Mouse (Mus musculus) embryonic facial prominence, embryonic 15.5 days (tissue): ENCODE results near the gene Sycp2. TPM values are rescaled to one million over a fixed set of nuclear protein-coding genes. Genes with fewer than 3 reads are reported as not detected.
A peak's percentile ranks its signal among the peaks of the same experiment; 100 is the strongest.

Source experiments
- ATAC-seq: fragments of 200-750 bp; cut with Nextera tagmentation; 2 replicates; pipeline ENCODE4 v1.8.0; 2017; ENCODE audit warnings: low read depth, moderate TSS enrichment; ENCODE audit not compliant: insufficient number of reproducible peaks, low FRiP score, low TSS enrichment
- H3K27ac ChIP-seq: fragments of 300-500 bp; sonication (generic); replicated peaks from 2 replicates; pipeline ENCODE4 v1.5.1; 2015; ENCODE audit warnings: mild to moderate bottlenecking, inconsistent platforms
- H3K27me3 ChIP-seq: fragments of 300-500 bp; sonication (generic); 2 replicates; pipeline ENCODE4 v1.6.1; 2015; ENCODE audit warnings: inconsistent platforms
- H3K36me3 ChIP-seq: fragments of 300-500 bp; sonication (generic); 2 replicates; pipeline ENCODE4 v1.6.1; 2015; ENCODE audit warnings: mild to moderate bottlenecking, inconsistent platforms
- H3K4me1 ChIP-seq: fragments of 300-500 bp; sonication (generic); 2 replicates; pipeline ENCODE4 v1.6.1; 2015; ENCODE audit warnings: inconsistent platforms
- H3K4me2 ChIP-seq: fragments of 300-500 bp; sonication (generic); replicated peaks from 2 replicates; pipeline ENCODE4 v1.6.1; 2015; ENCODE audit warnings: mild to moderate bottlenecking, inconsistent platforms
- H3K4me3 ChIP-seq: fragments of 300-500 bp; sonication (generic); replicated peaks from 2 replicates; pipeline ENCODE4 v1.5.1; 2015; ENCODE audit warnings: mild to moderate bottlenecking, inconsistent platforms
- H3K9ac ChIP-seq: fragments of 300-500 bp; sonication (generic); 2 replicates; pipeline ENCODE4 v1.6.1; 2015; ENCODE audit warnings: inconsistent platforms
- H3K9me3 ChIP-seq: fragments of 300-500 bp; sonication (generic); replicated peaks from 2 replicates; pipeline ENCODE4 v1.6.1; 2016; ENCODE audit warnings: inconsistent platforms
- WGBS: fragments of 180-500 bp; shearing (Covaris S2); methylation state at CpG from one replicate; pipeline ENCODE4 v1.1.7; 2015; 5-methylcytosine and 5-hydroxymethylcytosine counted together
- polyA plus RNA-seq: library from polyadenylated mRNA; unstranded; fragments of >200 nt; fragmentation: Nextera tagmentation; extraction: Ambion mirVana; gene quantifications from 2 replicates; pipeline ENCODE4 v1.2.1, GENCODE M21; 2015

Gene Sycp2
- polyA plus RNA-seq, 1 experiment from 2014 or later, result not detected

GRCm38 (mm10) chr2:178326750-178327465 lies 80.6 kb downstream of the Sycp2 start:
- Histone ChIP-seq H3K9me3 (no peaks in the 10 kb centered on the region), H3K9ac (no peak overlapping the region), H3K4me1 (peaks cover 11% of the 10 kb centered on the region), H3K4me2 (0 out of 2 replicates have a peak overlapping the region, but pooled peaks have one; percentile 15), H3K4me3 (no peak overlapping the region), H3K36me3 (no peaks in the 10 kb centered on the region), H3K27ac (no peak overlapping the region), H3K27me3 (no peaks in the 10 kb centered on the region)
- no peak for ATAC-seq
- 19% methylated on average over 5 of the region's 5 CpGs for WGBS

- no peak overlapping the region for H3K27ac ChIP-seq
- H3K4me3 ChIP-seq, result no peak overlapping the region
- peaks cover 11% of the 10 kb centered on the region for H3K4me1 ChIP-seq
- H3K4me2 ChIP-seq, result no peak overlapping the region
- no peaks in the 10 kb centered on the region for H3K27me3 ChIP-seq
- no peak overlapping the region for H3K9ac ChIP-seq
- no peaks in the 10 kb centered on the region for H3K36me3 ChIP-seq
- H3K9me3 ChIP-seq, result no peaks in the 10 kb centered on the region
- 88% methylated on average over 10 of the region's 10 CpGs for WGBS
- no peak for ATAC-seq
Observed at GRCm38 (mm10) chr2:178326067-178326466, 81.4 kb downstream of the Sycp2 start.

GRCm38 (mm10) chr2:178324818-178325217 lies 82.7 kb downstream of the Sycp2 start:
- no peak overlapping the region for H3K27ac ChIP-seq
- peaks cover 11% of the 10 kb centered on the region for H3K4me1 ChIP-seq
- no peak overlapping the region for H3K9ac ChIP-seq
- H3K4me3 ChIP-seq, result no peak overlapping the region
- 82% methylated on average over 4 of the region's 4 CpGs for WGBS
- H3K4me2 ChIP-seq, result no peak overlapping the region
- no peaks in the 10 kb centered on the region for H3K9me3 ChIP-seq
- no peaks in the 10 kb centered on the region for H3K27me3 ChIP-seq
- ATAC-seq, result no peak
- no peaks in the 10 kb centered on the region for H3K36me3 ChIP-seq

- H3K27ac ChIP-seq, result no peak overlapping the region
- WGBS, result 86% methylated on average over 3 of the region's 3 CpGs
- H3K4me3 ChIP-seq, result no peak overlapping the region
- H3K9ac ChIP-seq, result no peak overlapping the region
- no peaks in the 10 kb centered on the region for H3K36me3 ChIP-seq
- H3K27me3 ChIP-seq, result no peaks in the 10 kb centered on the region
- H3K4me2 ChIP-seq, result no peak overlapping the region
- no peaks in the 10 kb centered on the region for H3K9me3 ChIP-seq
- H3K4me1 ChIP-seq, result peaks cover 11% of the 10 kb centered on the region
- ATAC-seq, result no peak
Observed at GRCm38 (mm10) chr2:178324410-178324809, 83.1 kb downstream of the Sycp2 start.

- Histone ChIP-seq H3K4me3 (no peak overlapping the region), H3K9me3 (no peaks in the 10 kb centered on the region), H3K27me3 (0 out of 2 replicates have a peak, but pooled peaks cover 2% of the 10 kb centered on the region), H3K27ac (no peak overlapping the region), H3K4me2 (no peak overlapping the region), H3K36me3 (no peaks in the 10 kb centered on the region), H3K9ac (no peak overlapping the region), H3K4me1 (no peaks in the 10 kb centered on the region)
- WGBS, result 75% methylated on average over 10 of the region's 10 CpGs
- no peak for ATAC-seq
Observed at GRCm38 (mm10) chr2:178321271-178321670, 86.2 kb downstream of the Sycp2 start.

GRCm38 (mm10) chr2:178319766-178320165 lies 87.7 kb downstream of the Sycp2 start:
- ATAC-seq, result no peak
- 70% methylated on average over 7 of the region's 7 CpGs for WGBS
- Histone ChIP-seq H3K9me3 (no peaks in the 10 kb centered on the region), H3K4me1 (no peaks in the 10 kb centered on the region), H3K27ac (no peak overlapping the region), H3K9ac (no peak overlapping the region), H3K27me3 (0 out of 2 replicates have a peak, but pooled peaks cover 2% of the 10 kb centered on the region), H3K36me3 (no peaks in the 10 kb centered on the region), H3K4me2 (no peak overlapping the region), H3K4me3 (no peak overlapping the region)

- WGBS, result 79% methylated on average over 1 of the region's 1 CpGs
Observed at GRCm38 (mm10) chr2:178316281-178316680, 91.2 kb downstream of the Sycp2 start.

GRCm38 (mm10) chr2:178313539-178313938 lies 93.9 kb downstream of the Sycp2 start:
- H3K27ac ChIP-seq, result no peak overlapping the region
- no peaks in the 10 kb centered on the region for H3K36me3 ChIP-seq
- H3K4me3 ChIP-seq, result no peak overlapping the region
- H3K4me2 ChIP-seq, result no peak overlapping the region
- no peak for ATAC-seq
- no peaks in the 10 kb centered on the region for H3K4me1 ChIP-seq
- no peaks in the 10 kb centered on the region for H3K9me3 ChIP-seq
- WGBS, result 74% methylated on average over 7 of the region's 7 CpGs
- no peak overlapping the region for H3K9ac ChIP-seq
- 0 out of 2 replicates have a peak, but pooled peaks cover 2% of the 10 kb centered on the region for H3K27me3 ChIP-seq

More at GRCm38 (mm10) chr2:178316281-178316680, 91.2 kb downstream of the Sycp2 start:
- H3K4me2 ChIP-seq, result no peak overlapping the region
- no peak overlapping the region for H3K4me3 ChIP-seq
- no peak overlapping the region for H3K27ac ChIP-seq
- no peak for ATAC-seq
- no peak overlapping the region for H3K9ac ChIP-seq
- no peaks in the 10 kb centered on the region for H3K36me3 ChIP-seq
- 0 out of 2 replicates have a peak, but pooled peaks cover 2% of the 10 kb centered on the region for H3K27me3 ChIP-seq
- no peaks in the 10 kb centered on the region for H3K9me3 ChIP-seq
- no peaks in the 10 kb centered on the region for H3K4me1 ChIP-seq

GRCm38 (mm10) chr2:178304669-178305068 lies 102.8 kb downstream of the Sycp2 start:
- Histone ChIP-seq H3K4me3 (no peak overlapping the region), H3K36me3 (no peaks in the 10 kb centered on the region), H3K9ac (no peak overlapping the region), H3K4me2 (no peak overlapping the region), H3K4me1 (no peaks in the 10 kb centered on the region), H3K9me3 (no peaks in the 10 kb centered on the region), H3K27ac (no peak overlapping the region), H3K27me3 (no peaks in the 10 kb centered on the region)
- no peak for ATAC-seq
- WGBS, result 74% methylated on average over 6 of the region's 6 CpGs

- H3K27me3 ChIP-seq, result no peaks in the 10 kb centered on the region
- WGBS, result 44% methylated on average over 1 of the region's 1 CpGs
- no peak for ATAC-seq
Observed at GRCm38 (mm10) chr2:178304188-178304529, 103.3 kb downstream of the Sycp2 start.

GRCm38 (mm10) chr2:178303453-178304187 lies 103.9 kb downstream of the Sycp2 start:
- no peaks in the 10 kb centered on the region for H3K36me3 ChIP-seq
- no peak overlapping the region for H3K27ac ChIP-seq
- no peak overlapping the region for H3K4me3 ChIP-seq
- no peak for ATAC-seq
- H3K9ac ChIP-seq, result no peak overlapping the region
- no peak overlapping the region for H3K4me2 ChIP-seq
- no peaks in the 10 kb centered on the region for H3K4me1 ChIP-seq
- WGBS, result 50% methylated on average over 8 of the region's 8 CpGs
- no peaks in the 10 kb centered on the region for H3K27me3 ChIP-seq
- H3K9me3 ChIP-seq, result no peaks in the 10 kb centered on the region

More at GRCm38 (mm10) chr2:178304188-178304529, 103.3 kb downstream of the Sycp2 start:
- Histone ChIP-seq H3K36me3 (no peaks in the 10 kb centered on the region), H3K9me3 (no peaks in the 10 kb centered on the region), H3K4me1 (no peaks in the 10 kb centered on the region), H3K9ac (no peak overlapping the region), H3K27ac (no peak overlapping the region), H3K4me2 (no peak overlapping the region), H3K4me3 (no peak overlapping the region)
